Mouse (Mus musculus): Measurements from ENCODE around the gene Mtfr1l. TPM values are rescaled to one million over a fixed set of nuclear protein-coding genes. Genes with fewer than 3 reads are reported as not detected.
A peak's percentile ranks its signal among the peaks of the same experiment; 100 is the strongest.
"Not testable (repeated sequence)": the region's sequence is repeated elsewhere in the genome, so short reads cannot be mapped to it uniquely, and the experiment has no call there.

The Mtfr1l gene
- total RNA-seq, 2 experiments from 2014 or later, result 33.6 to 48.1 TPM

DNA sequence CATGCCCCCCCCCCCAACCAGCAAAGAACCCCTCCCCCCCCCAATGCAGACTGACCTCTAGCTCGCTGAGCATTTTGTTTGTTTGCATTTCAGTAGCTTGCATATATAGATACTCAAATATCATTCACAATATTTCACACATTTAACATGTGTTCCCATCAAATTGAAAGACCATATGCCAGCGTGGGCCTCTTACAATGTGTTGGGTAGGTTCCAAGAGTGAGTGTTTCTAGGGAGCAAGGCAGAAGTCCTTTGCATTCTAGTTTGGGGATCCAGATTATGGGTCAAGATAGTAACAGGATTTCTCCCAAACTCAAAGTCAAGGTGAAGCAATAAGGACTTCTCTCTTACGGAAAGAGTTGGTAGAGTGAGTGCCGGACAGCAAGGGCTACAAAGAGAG is 16.6 kb downstream of the Mtfr1l start:
- ATAC-seq (ENCODE audit: poor library complexity, severe bottlenecking), result no peak

DNA sequence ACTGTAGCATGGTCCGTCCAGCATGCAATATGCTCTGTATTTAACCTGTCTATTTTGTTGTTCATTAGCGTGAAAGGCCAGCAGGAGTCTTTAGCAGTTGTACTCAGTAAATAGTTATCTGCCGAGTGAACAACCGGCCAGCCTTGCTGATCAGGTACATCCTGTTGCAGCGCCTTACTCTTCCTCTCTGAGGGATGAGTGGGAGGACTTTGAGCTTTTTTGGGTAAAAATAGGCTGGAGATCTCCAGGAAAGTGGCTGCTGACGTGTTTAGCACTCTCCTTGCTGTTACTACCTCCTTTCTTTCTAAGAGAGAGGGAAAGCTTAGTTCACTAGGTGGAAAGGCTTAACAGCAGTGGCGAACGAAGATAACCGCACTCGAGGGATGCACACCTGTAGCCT is 17.5 kb downstream of the Mtfr1l start:
- ATAC-seq (ENCODE audit: poor library complexity, severe bottlenecking), result no peak

DNA sequence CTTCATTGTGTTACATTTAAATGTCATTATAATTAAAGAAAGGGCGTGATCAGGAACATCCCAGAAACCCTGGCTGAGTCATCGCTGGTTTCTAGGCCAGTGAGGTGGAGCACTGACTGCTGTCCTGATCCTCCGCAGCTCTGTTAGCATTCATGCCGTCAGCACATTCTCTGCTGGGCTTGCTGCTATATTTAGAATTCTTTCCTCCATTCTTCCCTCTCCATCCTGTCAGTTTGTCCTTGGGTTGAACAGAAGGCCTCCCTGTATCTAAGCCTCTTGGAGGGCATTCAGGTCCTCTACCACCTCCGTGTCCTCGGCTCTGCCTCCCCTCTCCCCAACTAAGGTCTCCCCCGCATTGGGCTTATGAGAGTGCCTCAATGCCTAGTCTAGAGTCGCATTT is 18.2 kb downstream of the Mtfr1l start:
- no peak for ATAC-seq (ENCODE audit: poor library complexity, severe bottlenecking)

DNA sequence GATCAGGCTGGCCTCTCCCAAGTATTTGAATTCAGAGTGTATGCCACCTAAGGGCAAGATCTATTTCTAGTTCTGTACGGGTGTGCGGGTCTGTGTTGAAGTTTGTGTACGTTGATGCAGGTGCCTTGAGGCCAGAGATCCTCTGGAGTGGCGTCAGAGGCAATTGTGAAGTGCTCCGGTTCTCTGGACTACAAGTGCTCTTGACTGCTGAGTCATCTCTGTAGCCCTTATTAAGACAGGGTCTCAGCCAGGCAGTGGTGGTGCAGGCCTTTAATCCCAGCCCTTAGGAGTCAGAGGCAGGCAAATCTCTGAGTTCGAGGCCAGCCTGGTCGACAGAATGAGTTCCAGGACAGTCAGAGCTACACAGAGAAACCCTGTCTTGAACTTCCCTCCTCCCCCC is 19.6 kb downstream of the Mtfr1l start:
- no peak for ATAC-seq (ENCODE audit: poor library complexity, severe bottlenecking)

DNA sequence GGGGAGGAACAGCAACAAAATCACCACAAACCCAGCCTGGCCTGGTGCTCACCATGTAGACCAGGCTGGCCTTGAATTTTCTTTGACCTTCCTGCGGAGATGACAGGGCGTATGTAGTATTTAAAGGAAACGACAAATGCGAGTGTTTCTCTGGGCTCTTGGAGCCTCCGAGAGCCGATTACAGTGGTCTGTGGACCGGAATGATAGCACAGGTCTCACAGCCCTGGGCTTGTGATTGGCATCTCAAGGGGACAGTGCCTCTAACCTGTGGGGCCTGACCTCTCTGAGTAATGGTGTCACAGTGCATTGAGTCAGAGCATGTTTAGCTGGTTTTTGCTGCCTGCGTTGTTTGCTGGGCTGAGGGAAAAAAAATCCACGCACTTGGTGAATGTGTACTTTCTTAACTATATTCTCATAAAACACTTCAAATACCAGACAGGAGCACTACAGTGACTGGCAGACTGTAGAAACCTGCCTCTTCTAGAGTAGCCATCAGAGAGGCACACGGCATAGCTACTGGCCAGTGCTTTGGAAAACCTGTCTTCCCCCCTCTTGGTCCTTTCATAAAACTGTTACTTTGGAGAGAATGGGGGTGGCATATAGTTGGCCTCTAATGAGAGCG is 20.8 kb downstream of the Mtfr1l start:
- ATAC-seq (ENCODE audit: poor library complexity, severe bottlenecking), result no peak

DNA sequence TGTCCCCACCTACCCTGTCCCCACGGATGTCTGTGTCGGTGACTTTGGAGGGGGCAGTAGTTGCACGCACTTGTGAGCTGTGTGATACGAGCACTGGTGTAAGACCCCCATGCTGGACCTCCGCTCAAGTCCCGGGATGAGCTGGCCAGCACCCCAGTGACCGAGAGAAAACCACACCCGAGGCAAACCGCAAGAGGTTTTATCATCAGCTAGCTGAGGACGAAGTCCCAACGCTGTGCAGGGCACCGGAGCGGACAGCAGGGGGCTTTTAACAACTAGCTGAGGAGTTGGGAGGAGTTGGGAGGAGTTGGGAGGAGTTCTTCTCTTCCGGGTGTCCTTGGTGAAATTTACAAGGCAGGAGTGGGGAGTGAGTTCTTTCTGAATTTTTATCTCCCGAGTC is 22.4 kb downstream of the Mtfr1l start:
- peak; percentile 80 for ATAC-seq (ENCODE audit: poor library complexity, severe bottlenecking)

DNA sequence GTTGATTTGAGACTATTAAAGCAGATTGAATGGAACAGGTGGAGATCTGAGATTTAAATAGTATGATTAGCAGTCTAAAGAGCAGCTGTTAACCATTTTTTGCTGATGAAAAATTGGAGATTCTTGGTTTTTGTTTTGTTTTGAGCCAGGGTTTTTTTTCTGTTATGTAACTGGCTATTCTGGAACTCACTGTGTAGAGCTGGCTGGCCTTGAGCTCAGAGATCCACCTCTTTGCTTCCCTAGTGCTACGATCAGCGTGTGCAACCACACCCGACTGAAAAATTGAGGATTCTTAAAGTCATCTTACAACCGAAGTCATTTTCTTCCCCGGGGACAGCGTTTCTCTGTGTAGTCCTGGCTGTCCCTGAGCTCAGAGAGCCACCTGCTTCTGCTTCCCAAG is 23.5 kb downstream of the Mtfr1l start:
- ATAC-seq (ENCODE audit: poor library complexity, severe bottlenecking), result no peak

DNA sequence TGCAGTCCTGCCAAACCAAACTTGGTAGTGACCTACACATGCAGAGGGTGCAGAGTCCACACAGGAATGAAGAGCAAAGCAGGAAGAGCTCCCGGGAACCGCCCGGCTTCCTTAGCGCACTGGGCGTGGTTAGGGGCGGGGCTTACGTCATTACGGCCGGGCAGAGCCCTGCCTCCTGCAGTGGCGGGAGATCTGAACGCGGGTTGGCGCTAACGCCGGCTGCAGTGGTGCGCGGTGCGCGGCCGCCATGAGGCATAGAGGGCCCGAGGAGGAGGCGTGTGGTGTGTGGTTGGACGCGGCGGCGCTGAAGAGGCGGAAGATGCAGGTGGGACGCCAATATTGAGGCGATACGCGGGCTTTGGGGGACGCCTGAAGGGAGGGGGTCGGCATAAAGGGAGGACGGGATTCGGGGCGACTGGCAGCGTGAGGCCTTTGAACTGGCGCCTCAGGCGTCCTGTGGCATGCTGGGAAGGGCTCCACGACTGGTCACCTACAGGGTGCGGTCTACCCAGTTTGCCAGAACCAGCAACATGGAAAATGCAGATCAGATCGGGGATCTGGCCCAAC is 24.3 kb downstream of the Mtfr1l start, which contains the start of gene Aunip:
TSS of gene Aunip (plus strand) at position 155 of the 567 bp plus-strand sequence.
- peak; percentile 94 for ATAC-seq (ENCODE audit: poor library complexity, severe bottlenecking)

DNA sequence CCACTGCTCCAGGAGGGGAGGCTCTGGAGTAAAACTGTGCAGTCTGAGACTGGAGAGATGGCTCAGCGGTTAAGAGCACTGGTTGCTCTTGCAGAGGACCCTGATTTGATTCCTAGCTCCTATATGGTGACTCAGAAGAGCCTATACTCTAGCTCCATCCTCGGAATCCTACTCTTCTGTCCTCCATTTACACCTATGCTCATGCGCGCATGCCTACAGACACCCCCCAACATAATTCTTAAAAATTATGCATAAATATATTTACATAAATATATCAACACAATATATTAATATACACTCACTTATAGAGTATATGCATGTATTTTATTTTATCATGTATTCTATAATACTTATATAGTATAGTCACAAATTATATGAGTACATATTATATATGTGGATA is 24.8 kb downstream of the Mtfr1l start:
- ATAC-seq (ENCODE audit: poor library complexity, severe bottlenecking), result no peak

DNA sequence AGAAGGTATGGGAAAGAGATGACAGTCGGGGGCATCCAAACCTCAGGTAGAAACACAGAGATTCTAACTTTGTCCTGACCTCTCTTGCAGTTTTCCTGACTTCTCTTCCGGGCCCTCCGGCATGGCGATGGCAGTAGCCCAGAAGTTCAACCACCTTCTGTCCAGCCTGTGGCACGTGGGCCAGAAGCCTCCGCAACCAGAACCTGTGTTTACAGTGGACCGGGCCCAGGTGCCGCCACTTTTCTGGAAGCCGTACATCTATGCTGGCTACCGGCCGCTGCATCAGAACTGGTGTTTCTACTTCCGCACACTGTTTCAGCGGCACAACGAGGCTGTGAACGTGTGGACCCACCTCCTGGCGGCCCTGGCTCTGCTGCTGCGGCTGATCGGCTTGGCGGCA is 28.5 kb downstream of the Mtfr1l start:
- ATAC-seq (ENCODE audit: poor library complexity, severe bottlenecking), result no peak

DNA sequence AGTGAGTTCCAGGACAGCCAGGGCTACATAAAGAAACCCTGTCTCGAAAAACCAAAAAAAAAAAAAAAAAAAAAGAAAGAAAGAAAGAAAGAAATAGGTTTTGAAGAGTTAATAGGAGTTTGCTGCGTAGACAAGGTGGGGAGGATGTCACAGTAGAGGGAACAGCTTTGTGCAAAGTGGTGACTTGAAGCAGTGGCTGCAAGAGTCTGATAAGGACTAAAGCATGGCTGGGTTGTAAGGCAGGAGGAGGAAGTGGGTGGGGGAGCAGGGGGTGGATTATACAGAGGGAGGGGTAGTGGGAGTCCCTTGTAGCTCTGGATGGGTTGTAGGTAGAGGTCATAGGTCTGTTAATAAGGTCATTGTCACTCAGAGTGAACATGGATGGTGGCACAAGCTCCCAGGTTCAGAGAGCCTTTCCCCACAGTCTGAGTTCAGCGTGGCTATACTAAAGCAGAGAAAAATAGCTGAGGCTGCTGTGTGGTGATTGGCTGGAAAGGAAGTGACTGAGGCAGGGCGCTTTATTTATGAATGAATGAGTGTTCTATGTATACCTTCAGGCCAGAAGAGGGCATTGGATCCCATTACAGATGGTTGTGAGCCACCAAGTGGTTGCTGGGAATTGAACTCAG is 29.1 kb downstream of the Mtfr1l start:
- ATAC-seq (ENCODE audit: poor library complexity, severe bottlenecking), result peak; percentile 52

DNA sequence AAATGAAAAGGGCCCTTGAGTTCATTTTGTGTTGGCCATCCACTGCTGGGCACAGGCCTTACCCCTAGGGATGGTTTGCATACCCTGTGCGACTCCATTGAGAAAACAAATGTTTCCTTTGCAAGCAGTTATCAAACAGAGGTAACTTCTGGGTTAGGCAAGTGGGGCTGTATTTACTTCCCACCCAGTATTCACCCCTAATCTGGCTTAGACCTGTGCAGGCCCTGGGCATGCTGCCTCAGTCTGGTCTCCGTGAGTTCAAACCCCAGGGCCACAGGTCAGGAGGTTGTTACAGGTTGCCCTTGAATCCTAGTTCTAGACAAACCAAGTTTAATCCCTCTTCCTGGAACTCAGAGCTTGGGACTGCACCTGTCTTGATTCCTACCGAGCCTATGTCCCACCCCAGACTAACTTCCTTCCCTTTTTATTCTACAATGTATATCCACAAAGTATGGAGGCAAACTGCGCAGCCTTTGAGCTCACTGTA is 29.8 kb downstream of the Mtfr1l start:
- no peak for ATAC-seq (ENCODE audit: poor library complexity, severe bottlenecking)

DNA sequence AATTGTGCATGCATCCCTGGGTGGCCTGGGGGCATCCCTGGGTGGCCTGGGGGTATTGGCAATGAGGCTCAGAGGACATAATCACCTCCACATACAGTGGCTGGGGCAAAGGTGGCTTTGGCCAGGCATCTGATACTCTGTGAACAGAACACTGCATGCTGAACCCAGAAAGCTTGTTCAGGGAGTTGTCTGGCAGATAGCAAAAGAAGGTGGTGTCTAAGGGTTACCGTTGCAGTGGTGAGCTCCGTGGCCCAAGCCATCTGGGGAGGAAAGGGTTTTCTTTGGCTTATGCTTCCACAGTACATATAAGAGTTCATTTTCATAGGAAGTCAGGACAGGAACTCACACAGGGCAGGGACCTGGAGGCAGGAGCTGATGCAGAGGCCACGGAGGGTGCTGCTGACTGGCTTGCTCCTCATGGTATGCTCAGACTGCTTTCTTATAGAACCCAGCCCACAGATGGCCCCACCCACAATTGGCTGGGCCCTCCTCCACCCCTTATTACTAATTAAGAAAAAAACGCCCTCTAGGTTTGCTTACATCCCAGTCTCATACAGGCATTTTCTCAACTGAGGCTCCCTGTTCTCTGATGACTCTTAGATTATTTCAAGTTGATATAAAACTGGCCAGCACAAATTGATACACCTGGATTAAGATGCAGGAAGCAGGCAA is 31.4 kb downstream of the Mtfr1l start:
- ATAC-seq (ENCODE audit: poor library complexity, severe bottlenecking), result no peak

DNA sequence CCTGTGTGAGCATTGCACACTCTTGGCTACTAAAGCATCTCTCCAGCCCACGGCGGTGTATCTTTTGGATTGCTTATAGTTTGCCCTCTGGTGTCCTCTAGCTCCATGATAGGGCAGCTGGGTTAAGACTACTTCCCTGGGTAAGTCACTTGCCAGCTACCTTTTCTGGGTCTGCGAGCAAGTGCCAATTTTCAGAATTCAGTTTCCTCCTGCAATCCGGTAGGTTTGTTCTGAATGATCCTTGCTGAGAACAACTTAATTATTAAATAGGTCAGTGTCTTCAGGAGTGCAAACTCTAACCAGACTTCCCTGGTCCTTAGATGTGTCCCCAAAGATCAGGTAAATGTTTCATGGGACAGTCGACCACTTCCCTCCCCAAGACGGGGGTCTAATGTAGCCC is 34.1 kb downstream of the Mtfr1l start:
- no peak for ATAC-seq (ENCODE audit: poor library complexity, severe bottlenecking)

DNA sequence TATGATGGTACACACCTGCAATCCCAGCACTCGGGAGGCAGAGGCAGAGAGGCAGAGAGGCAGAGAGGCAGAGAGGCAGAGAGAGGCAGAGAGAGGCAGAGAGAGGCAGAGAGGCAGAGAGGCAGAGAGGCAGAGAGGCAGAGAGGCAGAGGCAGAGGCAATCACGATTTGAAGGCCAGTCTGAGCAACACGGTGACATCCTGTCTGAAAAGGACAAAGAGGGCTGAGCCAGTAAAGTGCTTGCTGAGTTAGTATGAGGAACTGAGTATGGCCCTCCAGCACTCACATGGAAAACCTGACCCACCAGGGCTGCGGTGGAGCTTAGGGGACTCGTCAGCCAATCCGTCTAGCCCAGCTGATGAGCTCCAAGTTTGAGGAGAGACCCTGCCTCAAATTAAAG is 36.2 kb downstream of the Mtfr1l start:
- ATAC-seq (ENCODE audit: poor library complexity, severe bottlenecking), result not testable (repeated sequence)

DNA sequence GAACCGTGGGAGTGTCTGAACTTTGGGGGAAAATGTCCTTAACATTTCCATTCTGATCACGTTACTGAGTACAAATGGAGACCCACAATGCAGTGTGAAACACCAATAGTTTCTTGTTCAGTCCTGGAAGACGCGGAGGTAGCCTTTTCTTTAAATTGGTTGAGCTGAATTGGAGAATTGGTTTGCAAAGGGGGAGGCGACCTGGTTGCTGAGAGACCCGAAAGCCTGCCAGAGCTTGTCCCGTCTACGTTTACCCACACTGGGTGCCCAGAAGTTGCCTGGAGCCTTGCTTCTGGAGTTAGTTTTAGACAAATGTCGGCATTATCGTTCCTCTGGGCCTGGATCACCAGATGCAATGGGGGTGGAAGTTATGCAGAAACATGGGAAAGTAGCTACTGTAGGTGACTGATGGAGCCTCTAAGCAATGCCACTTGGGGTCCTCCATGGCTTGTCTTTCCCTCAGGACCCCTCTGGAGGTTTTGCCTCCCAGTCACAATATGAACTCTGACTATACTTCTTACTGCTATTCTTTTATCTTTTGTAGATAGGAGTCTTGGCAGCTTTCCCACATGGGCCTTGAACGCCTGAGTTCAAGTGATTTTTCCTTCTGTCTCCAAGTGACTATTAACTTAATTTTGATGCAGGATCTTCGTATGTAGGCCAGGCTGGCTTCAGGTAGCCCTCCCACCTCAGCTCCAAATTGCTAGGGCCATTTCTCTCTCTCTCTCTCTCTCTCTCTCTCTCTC is 37.0 kb downstream of the Mtfr1l start:
- ATAC-seq (ENCODE audit: poor library complexity, severe bottlenecking), result no peak

DNA sequence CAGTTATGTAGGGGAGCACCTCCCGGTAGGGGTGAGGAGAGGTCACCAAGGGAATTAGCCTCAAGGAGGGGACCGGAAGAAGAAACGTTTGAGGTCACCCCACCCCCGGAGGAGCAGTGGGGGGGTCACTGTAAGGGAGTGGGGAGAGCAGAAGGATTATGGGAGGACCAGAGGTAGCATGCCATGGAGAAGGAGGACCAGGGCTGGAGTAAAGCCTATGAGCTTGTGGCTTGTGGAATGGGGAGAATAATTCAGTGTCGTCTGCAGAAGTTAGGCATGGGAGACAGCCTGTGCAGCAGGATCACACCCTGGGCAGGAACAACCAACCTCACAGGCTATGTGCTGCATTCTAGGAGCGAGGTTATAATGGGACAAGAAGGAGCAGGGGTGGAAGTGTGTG is 38.0 kb downstream of the Mtfr1l start:
- ATAC-seq (ENCODE audit: poor library complexity, severe bottlenecking), result no peak

DNA sequence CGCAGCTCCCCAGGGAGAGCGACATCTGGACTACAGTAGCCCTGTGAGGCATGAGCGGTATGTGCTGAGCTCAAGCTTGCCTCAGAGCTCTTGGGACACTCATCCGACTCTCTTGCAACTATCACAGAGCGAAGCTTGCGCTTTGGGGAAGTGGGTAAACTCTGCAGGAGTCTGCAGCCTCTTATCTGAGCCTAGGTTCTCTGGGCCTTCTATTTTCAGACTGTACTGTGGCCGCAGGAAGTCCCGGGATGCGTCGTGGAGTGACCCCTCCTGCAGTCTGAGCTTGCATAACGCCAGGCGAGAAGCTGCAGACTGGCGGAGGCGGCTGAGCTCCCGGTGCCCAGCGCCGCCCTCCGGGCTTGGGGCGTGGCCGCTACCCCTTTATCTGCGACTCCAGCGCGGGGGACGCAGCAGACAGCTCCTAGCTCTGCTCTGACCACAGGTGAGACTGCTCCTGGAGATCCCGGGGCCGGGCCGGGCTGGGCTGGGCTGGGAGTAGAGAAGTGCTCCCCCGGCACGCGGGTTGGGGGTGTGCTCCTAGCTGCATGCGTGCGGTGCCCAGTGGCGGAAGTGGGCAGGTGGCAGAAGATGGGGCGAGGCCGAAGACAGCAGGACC is 38.5 kb downstream of the Mtfr1l start, which contains the start of gene Paqr7:
TSS of gene Paqr7 (plus strand) at position 103 of the 616 bp plus-strand sequence.
- peak; percentile 76 for ATAC-seq (ENCODE audit: poor library complexity, severe bottlenecking)

DNA sequence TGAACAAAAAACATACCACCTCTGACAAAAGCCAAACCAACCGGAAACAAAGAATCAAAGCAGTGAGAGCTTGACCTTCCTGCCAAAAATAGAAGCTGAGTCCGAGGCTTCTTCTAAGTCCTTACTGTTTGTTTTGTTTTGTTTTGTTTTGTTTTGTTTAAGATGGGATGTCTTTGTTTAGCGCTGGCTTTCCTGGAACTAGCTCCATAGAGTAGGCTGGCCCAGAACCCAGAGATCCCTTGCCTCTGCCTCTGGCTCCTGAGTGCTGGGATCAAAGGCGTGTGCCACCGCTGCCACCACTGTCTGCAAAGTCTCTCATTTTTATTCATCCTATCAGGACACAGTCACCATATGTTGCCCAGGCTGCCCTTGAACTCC is 39.7 kb downstream of the Mtfr1l start:
- ATAC-seq (ENCODE audit: poor library complexity, severe bottlenecking), result no peak

DNA sequence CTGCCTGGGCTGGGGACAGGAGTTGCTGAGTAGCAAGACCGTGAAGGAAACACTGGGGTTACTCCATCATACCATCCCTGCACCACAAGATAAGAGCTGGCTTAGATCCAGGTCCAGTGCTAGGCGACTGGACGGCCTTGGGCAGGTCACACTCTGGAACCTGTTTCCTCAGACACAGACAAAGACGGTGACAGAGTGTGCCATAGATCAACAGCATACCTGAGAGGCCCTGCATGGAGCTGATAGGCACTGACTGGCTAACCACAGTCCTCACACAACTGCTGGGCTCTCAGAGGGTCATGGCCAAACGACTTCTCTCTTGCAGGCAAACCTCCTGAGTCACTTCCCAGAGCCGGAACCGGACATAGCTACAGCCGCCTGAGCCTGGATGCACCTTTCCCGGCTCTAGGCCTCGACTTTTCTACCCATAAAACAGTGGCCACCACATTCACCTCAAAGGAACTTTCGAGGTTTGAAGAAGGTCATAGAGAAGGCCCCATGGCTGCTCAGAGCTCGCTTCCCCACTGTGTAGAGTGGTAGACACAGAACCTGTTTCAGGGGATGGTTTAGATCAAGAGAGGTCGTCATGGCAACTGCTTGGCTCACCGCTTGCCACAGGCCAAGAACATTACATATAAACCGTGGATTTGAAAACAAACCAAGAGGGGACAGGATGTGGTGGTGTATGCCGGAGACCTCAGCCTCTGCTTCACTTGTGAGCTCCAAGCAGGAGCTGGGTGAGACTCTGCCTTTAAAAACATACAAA is 40.2 kb downstream of the Mtfr1l start:
- ATAC-seq (ENCODE audit: poor library complexity, severe bottlenecking), result peak; percentile 34

Data from megakaryocyte, adult 5-6 weeks (primary cell).